Mouse (Mus musculus): ENCODE data around the gene Tshr. TPM values are rescaled to one million over a fixed set of nuclear protein-coding genes. Genes with fewer than 3 reads are reported as not detected.
A peak's percentile ranks its signal among the peaks of the same experiment; 100 is the strongest.
"Not testable (repeated sequence)": the region's sequence is repeated elsewhere in the genome, so short reads cannot be mapped to it uniquely, and the experiment has no call there.

Tshr gene
- polyA plus RNA-seq, 1 experiment from 2014 or later, result 0.16 TPM

DNA sequence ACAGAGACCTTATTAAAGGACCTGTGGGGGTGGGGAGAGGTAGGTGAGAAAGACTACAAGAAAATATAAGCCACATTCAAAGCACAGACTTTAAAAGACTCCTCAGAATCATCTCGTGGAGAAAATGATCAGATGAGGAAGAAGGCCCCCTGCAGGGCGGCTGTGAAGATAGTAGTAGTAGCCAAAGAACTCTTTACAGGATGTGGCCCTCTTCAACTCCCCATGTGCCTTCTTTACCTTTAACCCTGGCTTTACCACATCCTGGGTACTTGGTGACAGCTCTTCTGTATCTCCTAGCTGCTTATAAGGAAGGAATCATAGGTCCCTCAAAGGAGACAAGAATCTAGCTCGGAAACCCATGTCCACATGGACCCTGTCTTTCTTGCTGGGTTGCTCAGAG is 139.3 kb downstream of the Tshr start:
- H3K4me2 ChIP-seq (ENCODE audit: low read length), result no peak overlapping the region
- H3K4me3 ChIP-seq (replicated peaks; ENCODE audit: low read depth, low read length), result no peak overlapping the region
- H3K4me1 ChIP-seq (ENCODE audit: control insufficient read depth, insufficient read depth, low read length), result no peaks in the 10 kb centered on the region
- no peaks in the 10 kb centered on the region for H3K27me3 ChIP-seq (ENCODE audit: control insufficient read depth, insufficient read depth, low read length)
- no peak for ATAC-seq (ENCODE audit: low FRiP score, low TSS enrichment)
- no peaks in the 10 kb centered on the region for H3K36me3 ChIP-seq (ENCODE audit: control insufficient read depth, insufficient read depth, low read length)
- H3K9me3 ChIP-seq (ENCODE audit: control insufficient read depth, low read length), result no peaks in the 10 kb centered on the region
- DNase-seq, result no peak
- H3K9ac ChIP-seq (replicated peaks; ENCODE audit: low read length), result no peak overlapping the region
- WGBS, result 76% methylated on average over 3 of the region's 3 CpGs
- no peak overlapping the region for H3K27ac ChIP-seq (replicated peaks; ENCODE audit: low read depth, low read length)

DNA sequence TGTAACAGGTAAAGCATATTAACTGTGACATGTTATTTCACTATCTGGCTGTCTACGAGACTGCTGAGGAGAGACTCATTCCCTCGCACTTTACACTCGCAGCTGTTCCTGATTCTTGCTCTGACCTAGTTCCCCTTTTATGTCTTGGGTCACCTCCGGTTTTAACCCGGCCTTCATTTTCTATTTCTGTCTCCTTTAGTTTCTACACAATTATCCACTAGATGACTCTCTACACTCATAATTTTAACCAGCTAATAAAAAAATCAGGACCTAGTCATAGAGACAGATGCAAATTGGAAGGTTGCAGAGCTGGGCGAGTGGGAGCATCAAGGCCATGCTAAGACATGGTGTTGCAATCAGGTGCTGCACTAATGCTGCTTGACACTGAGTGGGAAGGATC is 150.2 kb downstream of the Tshr start:
- Histone ChIP-seq H3K4me1 (ENCODE audit: control insufficient read depth, insufficient read depth, low read length) (no peaks in the 10 kb centered on the region), H3K9me3 (ENCODE audit: control insufficient read depth, low read length) (no peaks in the 10 kb centered on the region), H3K36me3 (ENCODE audit: control insufficient read depth, insufficient read depth, low read length) (no peaks in the 10 kb centered on the region), H3K9ac (replicated peaks; ENCODE audit: low read length) (no peak overlapping the region), H3K4me3 (replicated peaks; ENCODE audit: low read depth, low read length) (no peak overlapping the region), H3K4me2 (ENCODE audit: low read length) (no peak overlapping the region), H3K27ac (replicated peaks; ENCODE audit: low read depth, low read length) (no peak overlapping the region), H3K27me3 (ENCODE audit: control insufficient read depth, insufficient read depth, low read length) (no peaks in the 10 kb centered on the region)
- WGBS, result 93% methylated on average over 6 of the region's 6 CpGs
- DNase-seq, result no peak
- no peak for ATAC-seq (ENCODE audit: low FRiP score, low TSS enrichment)

DNA sequence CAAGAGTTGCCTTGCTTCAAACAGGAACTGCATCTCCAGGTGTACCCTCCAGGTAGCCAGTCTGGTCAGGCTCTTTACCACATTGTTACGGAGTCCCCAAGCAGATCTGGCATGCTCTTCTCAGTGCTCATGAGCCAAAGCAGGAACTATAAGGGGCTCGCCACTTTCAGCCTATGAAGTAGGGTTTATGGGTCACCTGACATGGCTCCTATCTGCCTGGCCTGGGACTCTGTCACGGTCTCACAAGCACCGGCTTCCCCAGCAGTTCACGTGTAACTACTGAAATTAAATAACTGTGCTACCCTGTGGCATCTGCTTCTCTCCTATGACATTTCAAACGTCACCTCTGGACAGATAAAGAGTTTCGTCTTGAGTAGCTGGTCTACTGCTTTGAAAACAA is 155.8 kb downstream of the Tshr start:
- Histone ChIP-seq H3K36me3 (ENCODE audit: control insufficient read depth, insufficient read depth, low read length) (no peaks in the 10 kb centered on the region), H3K27me3 (ENCODE audit: control insufficient read depth, insufficient read depth, low read length) (no peaks in the 10 kb centered on the region), H3K9ac (replicated peaks; ENCODE audit: low read length) (no peak overlapping the region), H3K9me3 (ENCODE audit: control insufficient read depth, low read length) (no peaks in the 10 kb centered on the region), H3K4me3 (replicated peaks; ENCODE audit: low read depth, low read length) (no peak overlapping the region), H3K4me2 (ENCODE audit: low read length) (no peak overlapping the region), H3K27ac (replicated peaks; ENCODE audit: low read depth, low read length) (no peak overlapping the region), H3K4me1 (ENCODE audit: control insufficient read depth, insufficient read depth, low read length) (no peaks in the 10 kb centered on the region)
- WGBS, result 92% methylated on average over 7 of the region's 7 CpGs
- ATAC-seq (ENCODE audit: low FRiP score, low TSS enrichment) (no peak), DNase-seq (no peak)

DNA sequence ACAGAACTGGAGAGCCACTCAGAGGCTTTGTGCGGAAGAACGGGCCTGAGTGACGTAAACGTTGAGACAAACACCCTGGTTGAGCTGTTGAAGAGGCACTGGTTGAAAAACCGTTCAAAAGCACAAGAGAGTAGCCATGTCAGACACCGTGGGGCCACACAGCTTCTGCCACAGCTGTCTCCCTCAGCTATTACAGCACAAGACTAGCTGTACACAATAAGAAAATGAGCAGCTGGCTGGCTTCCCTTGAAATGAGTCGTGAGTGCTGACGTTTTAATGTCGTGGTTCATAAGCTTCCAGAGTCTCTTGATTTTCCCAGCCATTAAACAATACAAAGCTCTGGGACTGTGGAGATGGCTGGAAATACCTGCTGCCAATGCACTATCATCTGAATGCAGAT is 165.1 kb downstream of the Tshr start:
- Histone ChIP-seq H3K4me1 (ENCODE audit: control insufficient read depth, insufficient read depth, low read length) (no peaks in the 10 kb centered on the region; the same call in 1 of the 2 replicates), H3K27me3 (ENCODE audit: control insufficient read depth, insufficient read depth, low read length) (no peaks in the 10 kb centered on the region), H3K27ac (replicated peaks; ENCODE audit: low read depth, low read length) (no peak overlapping the region), H3K9me3 (ENCODE audit: control insufficient read depth, low read length) (no peaks in the 10 kb centered on the region), H3K4me3 (replicated peaks; ENCODE audit: low read depth, low read length) (no peak overlapping the region), H3K9ac (replicated peaks; ENCODE audit: low read length) (no peak overlapping the region), H3K36me3 (ENCODE audit: control insufficient read depth, insufficient read depth, low read length) (peaks cover 5% of the 10 kb centered on the region; the same call in 1 of the 2 replicates), H3K4me2 (ENCODE audit: low read length) (no peak overlapping the region)
- ATAC-seq (ENCODE audit: low FRiP score, low TSS enrichment), result no peak
- WGBS, result 58% methylated on average over 9 of the region's 9 CpGs
- peak; percentile 11 for DNase-seq

DNA sequence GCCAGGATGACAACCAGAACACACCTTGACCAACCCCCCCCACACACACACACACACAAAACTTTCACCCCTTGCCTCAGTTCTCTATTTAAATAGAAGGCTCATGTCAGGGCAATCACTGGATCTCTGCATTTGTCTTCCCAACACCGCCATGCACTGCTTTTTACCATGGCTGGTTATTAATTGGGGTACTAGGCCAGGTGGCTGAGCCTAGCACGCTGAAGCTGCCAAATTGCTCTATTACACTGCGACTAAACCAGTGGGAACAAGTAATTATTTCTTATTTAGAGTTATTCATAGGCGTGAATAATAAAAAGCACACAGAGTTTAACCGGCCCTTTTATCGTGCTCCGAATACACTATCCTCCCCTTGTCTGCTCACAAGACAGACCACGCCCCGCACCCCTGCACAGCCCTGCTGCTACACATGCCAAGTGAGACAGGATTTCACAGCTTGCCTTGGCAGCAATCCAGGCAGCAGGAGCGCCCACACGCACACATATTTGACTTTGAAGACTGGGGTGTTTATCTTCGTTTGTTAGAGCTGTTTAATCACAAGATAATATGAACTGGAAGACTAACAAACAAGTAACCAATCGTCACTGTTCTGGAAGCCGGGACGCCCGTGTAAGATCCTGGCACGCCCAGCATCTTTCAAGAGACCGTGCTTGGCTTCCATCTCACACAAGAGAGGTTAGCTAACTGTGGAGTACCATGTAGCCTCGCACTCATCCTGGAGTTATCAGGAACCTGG is 167.6 kb downstream of the Tshr start:
- ATAC-seq (ENCODE audit: low FRiP score, low TSS enrichment), result peak; percentile 86
- Histone ChIP-seq H3K27ac (replicated peaks; ENCODE audit: low read depth, low read length) (no peak overlapping the region), H3K4me1 (ENCODE audit: control insufficient read depth, insufficient read depth, low read length) (no peaks in the 10 kb centered on the region; the same call in 1 of the 2 replicates), H3K36me3 (ENCODE audit: control insufficient read depth, insufficient read depth, low read length) (peaks cover 11% of the 10 kb centered on the region), H3K9me3 (ENCODE audit: control insufficient read depth, low read length) (no peaks in the 10 kb centered on the region), H3K4me2 (ENCODE audit: low read length) (0 out of 2 replicates have a peak overlapping the region, but pooled peaks have one; percentile 11), H3K4me3 (replicated peaks; ENCODE audit: low read depth, low read length) (no peak overlapping the region), H3K9ac (replicated peaks; ENCODE audit: low read length) (no peak overlapping the region), H3K27me3 (ENCODE audit: control insufficient read depth, insufficient read depth, low read length) (no peaks in the 10 kb centered on the region)
- 47% methylated on average over 19 of the region's 19 CpGs for WGBS
- DNase-seq, result peak; percentile 86

DNA sequence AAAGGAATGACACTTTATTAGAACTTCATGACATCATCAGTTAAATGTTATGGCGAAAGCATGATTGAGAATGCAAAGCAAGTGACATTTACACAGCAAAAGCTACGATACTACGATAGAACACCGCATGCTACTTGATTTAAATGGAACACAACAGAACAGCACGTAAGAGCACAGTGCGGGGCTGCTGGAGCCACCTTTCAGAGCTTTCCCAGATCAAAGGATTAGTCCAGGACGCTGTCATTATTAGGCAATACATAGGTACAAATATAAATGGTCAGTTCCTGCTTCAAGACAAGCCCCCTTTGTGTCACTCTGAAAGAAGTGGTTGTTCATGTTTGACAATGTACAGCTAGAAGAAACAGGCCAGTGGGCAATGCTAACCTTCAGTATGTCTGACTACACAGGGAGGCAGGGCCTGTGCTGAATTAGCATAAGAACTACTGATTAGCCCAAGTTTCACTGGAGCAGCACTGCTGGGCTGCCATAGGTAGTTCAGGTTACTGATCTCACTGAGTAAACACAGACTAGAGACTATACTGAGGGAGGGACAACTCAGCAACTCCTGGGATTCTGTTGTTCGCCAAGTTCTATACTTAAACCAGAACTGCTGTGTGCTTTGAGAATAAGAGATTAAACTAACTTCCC is 173.1 kb downstream of the Tshr start:
- H3K4me3 ChIP-seq (replicated peaks; ENCODE audit: low read depth, low read length); H3K27me3 ChIP-seq (ENCODE audit: control insufficient read depth, insufficient read depth, low read length); H3K4me1 ChIP-seq (ENCODE audit: control insufficient read depth, insufficient read depth, low read length); DNase-seq; H3K27ac ChIP-seq (replicated peaks; ENCODE audit: low read depth, low read length); H3K9ac ChIP-seq (replicated peaks; ENCODE audit: low read length); H3K4me2 ChIP-seq (ENCODE audit: low read length); H3K9me3 ChIP-seq (ENCODE audit: control insufficient read depth, low read length); ATAC-seq (ENCODE audit: low FRiP score, low TSS enrichment): not testable (repeated sequence)
- 87% methylated on average over 8 of the region's 8 CpGs for whole genome bisulfite sequencing
- H3K36me3 ChIP-seq (ENCODE audit: control insufficient read depth, insufficient read depth, low read length), result peaks cover 36% of the 10 kb centered on the region

DNA sequence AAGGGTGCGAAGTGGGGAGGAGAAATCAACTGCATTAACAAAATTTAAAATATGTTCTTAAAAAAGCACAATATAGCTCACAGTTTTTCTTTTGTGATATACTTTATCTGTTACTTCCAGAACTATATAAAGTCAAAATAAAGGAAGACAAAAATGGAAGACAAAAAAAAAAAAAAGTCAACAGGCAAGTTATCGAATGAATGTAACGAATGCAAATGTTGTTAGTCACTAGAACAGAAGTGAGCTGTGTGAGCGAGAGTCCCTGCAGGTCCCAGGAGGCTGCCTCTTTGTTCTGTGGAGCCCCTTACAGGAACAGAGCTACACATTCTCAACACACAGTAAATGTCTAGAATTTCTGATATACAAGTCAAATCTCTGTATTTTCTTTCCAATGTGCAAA is 173.8 kb downstream of the Tshr start:
- ATAC-seq (ENCODE audit: low FRiP score, low TSS enrichment); H3K4me3 ChIP-seq (replicated peaks; ENCODE audit: low read depth, low read length); H3K4me1 ChIP-seq (ENCODE audit: control insufficient read depth, insufficient read depth, low read length); H3K27ac ChIP-seq (replicated peaks; ENCODE audit: low read depth, low read length); H3K9ac ChIP-seq (replicated peaks; ENCODE audit: low read length); H3K9me3 ChIP-seq (ENCODE audit: control insufficient read depth, low read length); H3K27me3 ChIP-seq (ENCODE audit: control insufficient read depth, insufficient read depth, low read length); DNase-seq; H3K4me2 ChIP-seq (ENCODE audit: low read length): not testable (repeated sequence)
- peaks cover 42% of the 10 kb centered on the region for H3K36me3 ChIP-seq (ENCODE audit: control insufficient read depth, insufficient read depth, low read length)
- WGBS, result 54% methylated on average over 4 of the region's 4 CpGs

DNA sequence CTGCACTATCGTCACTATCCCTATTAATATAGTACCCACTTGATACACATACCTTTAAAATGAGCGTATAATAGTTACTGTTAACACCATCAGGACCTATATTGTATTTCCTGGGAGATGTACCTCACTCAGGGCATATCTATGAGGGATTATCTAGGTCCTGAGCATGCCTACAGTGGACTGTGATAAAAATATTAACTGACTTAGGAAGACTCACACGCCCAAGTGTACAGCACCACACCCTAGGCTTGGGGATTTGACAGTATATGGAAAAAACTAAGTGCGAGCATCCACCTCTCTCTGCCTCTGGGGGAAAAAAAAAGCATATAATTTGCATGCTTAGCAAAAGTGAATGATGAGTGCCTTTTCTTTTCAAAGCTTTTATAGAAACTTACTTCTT is 182.8 kb downstream of the Tshr start:
- Histone ChIP-seq H3K27me3 (ENCODE audit: control insufficient read depth, insufficient read depth, low read length) (no peaks in the 10 kb centered on the region), H3K4me2 (ENCODE audit: low read length) (no peak overlapping the region), H3K27ac (replicated peaks; ENCODE audit: low read depth, low read length) (no peak overlapping the region), H3K9me3 (ENCODE audit: control insufficient read depth, low read length) (no peaks in the 10 kb centered on the region), H3K9ac (replicated peaks; ENCODE audit: low read length) (no peak overlapping the region), H3K4me3 (replicated peaks; ENCODE audit: low read depth, low read length) (no peak overlapping the region), H3K4me1 (ENCODE audit: control insufficient read depth, insufficient read depth, low read length) (no peaks in the 10 kb centered on the region), H3K36me3 (ENCODE audit: control insufficient read depth, insufficient read depth, low read length) (peaks cover 88% of the 10 kb centered on the region)
- 95% methylated on average over 4 of the region's 4 CpGs for WGBS
- ATAC-seq (ENCODE audit: low FRiP score, low TSS enrichment) (no peak), DNase-seq (no peak)

DNA sequence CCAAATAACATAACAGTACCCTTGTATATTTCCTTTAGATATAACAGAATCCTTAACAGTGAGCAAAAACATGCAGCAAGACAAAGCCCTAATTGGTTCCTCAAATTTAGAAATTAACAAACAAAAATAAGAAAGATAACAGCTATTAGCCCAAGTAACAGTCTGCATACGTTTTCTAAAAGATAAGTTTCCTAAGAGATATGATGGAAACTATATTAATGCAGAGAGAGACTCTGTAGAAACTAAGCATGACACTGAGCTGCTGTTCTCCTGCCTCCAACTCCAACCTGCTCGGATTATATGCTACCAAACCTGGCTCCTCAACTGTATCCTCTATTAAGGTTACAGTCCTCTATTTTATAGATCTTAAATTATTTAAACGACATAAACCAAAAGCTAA is 184.9 kb downstream of the Tshr start:
- peaks cover 90% of the 10 kb centered on the region for H3K36me3 ChIP-seq (ENCODE audit: control insufficient read depth, insufficient read depth, low read length)
- no peak overlapping the region for H3K4me2 ChIP-seq (ENCODE audit: low read length)
- no peaks in the 10 kb centered on the region for H3K27me3 ChIP-seq (ENCODE audit: control insufficient read depth, insufficient read depth, low read length)
- H3K9ac ChIP-seq (replicated peaks; ENCODE audit: low read length), result no peak overlapping the region
- no peak overlapping the region for H3K4me3 ChIP-seq (replicated peaks; ENCODE audit: low read depth, low read length)
- DNase-seq (no peak), ATAC-seq (ENCODE audit: low FRiP score, low TSS enrichment) (no peak)
- no peak overlapping the region for H3K27ac ChIP-seq (replicated peaks; ENCODE audit: low read depth, low read length)
- WGBS, result 90% methylated on average over 3 of the region's 3 CpGs
- H3K4me1 ChIP-seq (ENCODE audit: control insufficient read depth, insufficient read depth, low read length), result no peaks in the 10 kb centered on the region
- H3K9me3 ChIP-seq (ENCODE audit: control insufficient read depth, low read length), result no peaks in the 10 kb centered on the region
